Mouse (Mus musculus): Measurements from ENCODE around the gene 4930432M17Rik.

4930432M17Rik gene

DNA sequence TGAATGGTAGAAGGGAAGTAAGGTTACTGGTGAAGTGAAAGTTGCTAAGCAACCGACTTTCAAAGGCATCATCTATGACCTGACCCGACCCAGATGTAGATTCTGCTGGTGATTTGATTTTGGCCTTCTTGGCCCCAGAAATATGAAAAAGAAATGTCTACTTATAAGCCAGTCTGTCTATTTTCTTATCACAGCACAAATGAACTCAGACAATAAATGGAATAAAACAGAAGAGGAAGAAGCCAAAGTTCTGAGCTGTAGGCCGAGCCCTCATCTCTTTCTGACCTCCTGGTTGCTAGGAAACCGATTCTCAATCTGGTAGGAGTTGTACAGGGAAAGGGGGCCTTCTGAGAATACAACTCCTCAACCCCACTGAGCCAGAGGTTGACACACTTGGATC, at the start of gene 4930432M17Rik:
Gene 4930432M17Rik, plus strand, starts transcription at position 301 of the 400 bp plus-strand sequence.
- no peak for DNase-seq (ENCODE audit: low spot score)

- DNase-seq (ENCODE audit: low spot score): no peak
Measured at GRCm38 (mm10) chr3:121625662-121626061, 44.9 kb upstream of the 4930432M17Rik start.

- DNase-seq (ENCODE audit: low spot score): no peak
Measured at GRCm38 (mm10) chr3:121626273-121626672, 44.3 kb upstream of the 4930432M17Rik start.

DNA sequence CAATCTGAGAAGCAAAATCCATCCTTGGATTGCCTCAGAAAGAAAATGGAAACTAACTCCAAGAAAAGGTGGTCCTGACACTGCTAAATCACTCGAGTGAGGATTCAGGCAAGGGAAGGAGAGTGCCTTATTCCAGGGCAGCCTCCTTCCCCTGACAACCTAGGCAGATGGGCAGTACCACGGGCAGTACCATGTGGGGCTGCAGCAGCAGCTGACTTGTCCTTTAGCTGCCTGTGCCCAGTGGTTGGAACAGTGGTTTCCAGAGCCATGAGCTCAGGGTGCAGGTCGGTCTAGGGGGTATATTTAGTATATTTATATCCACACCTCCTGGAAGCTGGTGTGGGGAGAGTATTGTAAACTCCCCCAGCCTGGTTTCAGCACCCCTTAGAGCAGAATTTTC, 42.3 kb upstream of the 4930432M17Rik start:
- no peak for DNase-seq (ENCODE audit: low spot score)

DNA sequence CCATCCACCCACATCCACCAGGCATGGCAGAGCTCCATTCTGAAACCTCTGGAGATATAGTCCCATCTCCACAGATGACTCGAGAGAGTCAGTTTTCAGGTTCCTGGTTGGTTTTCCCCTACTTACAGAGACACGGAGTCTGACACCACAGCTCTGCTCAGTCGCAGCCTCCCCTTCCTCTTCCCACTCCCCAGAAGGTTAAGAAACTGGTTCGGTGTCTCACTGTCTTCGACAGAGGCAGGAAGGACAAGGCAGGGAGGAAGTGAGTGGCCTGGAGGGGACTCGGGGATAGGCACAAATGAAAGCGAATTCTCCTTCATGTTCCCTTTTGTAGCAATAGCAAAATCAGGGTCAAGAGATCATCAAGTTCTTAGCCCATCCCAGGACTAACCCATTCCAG, 39.9 kb upstream of the 4930432M17Rik start:
- DNase-seq (ENCODE audit: low spot score): no peak

DNA sequence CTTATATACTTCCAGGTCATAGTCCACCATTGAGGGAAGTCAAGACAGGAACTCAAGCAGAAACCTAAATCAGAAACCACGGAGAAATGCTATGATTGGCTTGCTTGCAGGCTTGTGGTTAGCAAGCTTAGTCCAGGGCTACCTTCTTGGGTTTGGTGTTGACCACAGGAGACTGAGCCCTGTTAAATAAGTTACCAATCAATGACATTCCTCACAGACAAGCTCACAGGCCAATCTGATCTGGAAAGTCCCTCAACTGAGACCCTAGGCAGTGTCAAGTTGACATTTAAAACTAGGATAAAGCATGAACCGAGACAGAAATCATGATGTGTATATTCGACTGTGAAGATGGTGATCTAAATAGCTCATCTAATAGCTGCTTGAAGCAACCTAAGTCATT, 35.6 kb upstream of the 4930432M17Rik start:
- DNase-seq (ENCODE audit: low spot score): no peak

- DNase-seq (ENCODE audit: low spot score): no peak
Measured at GRCm38 (mm10) chr3:121635505-121635904, 35.1 kb upstream of the 4930432M17Rik start.

GRCm38 (mm10) chr3:121636315-121636714, 34.2 kb upstream of the 4930432M17Rik start:
- peak; percentile 20 for DNase-seq (ENCODE audit: low spot score)

DNA sequence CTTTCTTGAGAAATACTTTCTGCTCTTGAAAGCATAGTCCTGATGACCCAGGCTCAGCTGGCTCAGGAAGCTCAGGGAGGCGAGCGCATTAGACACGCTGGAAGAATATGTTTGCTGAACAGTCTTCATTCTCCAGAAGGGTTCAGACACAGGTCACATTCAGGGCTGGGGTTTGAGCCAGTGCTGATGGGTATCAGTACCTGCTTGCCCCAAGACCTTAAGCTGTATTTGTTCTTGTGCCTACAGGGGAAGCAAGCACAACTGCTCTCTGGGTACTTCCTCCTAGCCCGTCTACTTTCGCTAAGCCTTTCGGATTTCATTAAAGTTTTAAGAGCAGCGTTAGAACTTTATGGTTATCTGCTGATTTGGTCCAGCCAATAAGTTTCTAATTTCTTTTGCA, 33.8 kb upstream of the 4930432M17Rik start:
- no peak for DNase-seq (ENCODE audit: low spot score)

DNA sequence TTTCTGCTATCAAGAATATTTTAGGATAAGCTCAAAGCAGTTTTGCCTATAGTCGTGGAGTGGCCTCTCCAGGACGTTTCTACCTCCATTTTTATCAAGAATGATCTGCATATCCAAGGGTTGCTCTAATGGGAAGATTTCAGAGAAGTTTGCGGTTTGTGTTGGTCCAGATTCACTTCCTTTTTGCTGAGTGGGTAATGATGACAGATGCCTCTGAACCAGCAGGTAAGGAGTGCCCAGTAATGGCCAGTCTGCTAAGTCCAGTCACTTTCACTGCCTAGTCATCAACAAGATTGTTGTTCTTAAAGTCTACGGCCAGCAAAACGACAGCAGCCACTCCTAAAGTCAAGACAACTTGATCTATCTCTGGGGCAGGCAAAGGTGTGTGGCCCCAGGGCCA, 32.8 kb upstream of the 4930432M17Rik start:
- no peak for DNase-seq (ENCODE audit: low spot score)

DNA sequence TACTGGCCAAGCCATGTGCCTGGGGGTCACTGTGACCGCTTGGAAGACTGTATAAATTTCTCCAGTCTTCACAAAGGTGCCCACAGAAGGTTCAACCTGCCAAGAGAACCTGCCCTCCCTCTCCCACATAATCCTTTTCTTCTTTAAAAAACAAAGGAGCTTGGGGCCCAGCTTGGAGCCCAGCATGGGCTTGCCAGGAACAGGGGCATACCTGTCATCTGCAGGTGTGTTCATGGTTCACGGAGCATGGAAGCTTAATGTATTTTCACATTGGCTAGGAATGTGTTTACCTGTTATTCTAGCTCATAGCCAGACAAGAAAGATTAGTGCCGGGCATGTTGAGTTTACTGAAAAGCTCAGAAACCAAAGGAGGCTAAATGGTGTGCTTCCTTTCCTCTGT, 32.3 kb upstream of the 4930432M17Rik start:
- DNase-seq (ENCODE audit: low spot score): no peak

DNA sequence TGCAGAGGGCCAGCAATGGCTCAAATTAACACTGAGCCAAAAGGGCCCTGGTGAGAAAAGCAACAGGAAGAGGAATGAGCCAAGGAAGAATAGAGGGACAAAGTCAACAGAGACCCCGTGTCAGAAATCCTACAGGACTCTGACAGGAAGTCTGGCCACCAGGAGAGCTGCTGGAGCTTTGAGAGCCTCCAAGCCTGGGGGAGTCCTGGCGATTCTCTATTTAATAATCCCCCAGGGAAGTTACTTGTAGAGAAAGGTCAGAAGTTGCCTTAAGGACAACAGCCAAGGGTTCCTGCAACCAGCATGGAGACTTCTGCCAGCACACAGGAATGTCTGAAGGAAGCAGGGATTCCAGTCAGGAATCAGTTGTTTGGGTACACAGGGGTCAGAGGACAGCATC, 30.0 kb upstream of the 4930432M17Rik start:
- DNase-seq (ENCODE audit: low spot score): no peak

GRCm38 (mm10) chr3:121643236-121643635, 27.3 kb upstream of the 4930432M17Rik start:
- no peak for DNase-seq (ENCODE audit: low spot score)

GRCm38 (mm10) chr3:121645447-121645846, 25.1 kb upstream of the 4930432M17Rik start:
- no peak for DNase-seq (ENCODE audit: low spot score)

- DNase-seq (ENCODE audit: low spot score): peak; percentile 11
Measured at GRCm38 (mm10) chr3:121646364-121647048, 24.1 kb upstream of the 4930432M17Rik start.

DNA sequence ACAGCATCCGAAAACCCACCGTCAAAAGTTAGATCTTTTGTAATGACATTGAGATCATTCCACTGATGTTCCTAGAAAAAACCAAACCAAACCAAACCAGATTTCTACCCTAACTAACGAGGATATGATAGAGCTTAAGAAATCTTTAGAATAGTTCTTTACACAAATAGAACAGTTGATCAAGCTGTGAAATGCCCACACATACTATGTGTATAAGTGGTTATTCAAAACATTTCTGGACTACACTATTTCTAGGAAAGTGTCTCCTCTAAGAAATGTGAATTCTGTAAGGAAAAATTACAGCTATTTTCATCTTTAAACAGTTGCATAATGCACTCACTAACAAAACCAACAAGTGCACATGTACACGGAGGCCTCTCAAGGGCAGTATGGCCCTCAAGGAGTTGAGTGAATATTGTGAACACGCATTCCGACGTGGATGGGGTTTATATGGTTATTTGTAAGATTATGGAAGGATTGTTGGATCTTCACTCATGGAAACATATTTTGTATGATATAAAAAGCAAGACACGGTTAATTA, 22.3 kb upstream of the 4930432M17Rik start:
- DNase-seq (ENCODE audit: low spot score): no peak

- DNase-seq (ENCODE audit: low spot score): peak; percentile 45
Measured at GRCm38 (mm10) chr3:121650052-121650671, 20.4 kb upstream of the 4930432M17Rik start.

GRCm38 (mm10) chr3:121651710-121652109, 18.9 kb upstream of the 4930432M17Rik start:
- peak; percentile 6 for DNase-seq (ENCODE audit: low spot score)

GRCm38 (mm10) chr3:121652186-121652585, 18.4 kb upstream of the 4930432M17Rik start:
- DNase-seq (ENCODE audit: low spot score): no peak

DNA sequence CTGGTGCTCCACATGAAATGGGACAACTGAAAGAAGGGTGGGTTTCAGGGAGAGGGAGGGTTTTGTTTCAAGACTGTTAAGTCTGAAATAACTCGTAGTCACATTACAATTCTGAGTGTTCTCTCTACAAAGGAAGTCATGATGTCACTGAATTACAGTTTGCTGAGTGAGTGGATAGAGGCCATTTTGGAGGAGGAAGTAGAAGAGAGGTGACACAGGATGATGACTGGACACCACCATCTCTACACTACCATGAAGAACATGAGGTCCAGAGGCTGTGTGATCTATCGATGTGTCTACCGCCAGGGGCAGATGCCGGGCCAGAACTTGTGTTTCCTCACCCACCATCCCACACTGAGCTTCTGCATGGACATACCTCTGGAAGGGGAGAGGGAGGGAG, 13.6 kb upstream of the 4930432M17Rik start:
- no peak for DNase-seq (ENCODE audit: low spot score)

- no peak for DNase-seq (ENCODE audit: low spot score)
Measured at GRCm38 (mm10) chr3:121662705-121663469, 7.7 kb upstream of the 4930432M17Rik start.

- no peak for DNase-seq (ENCODE audit: low spot score)
Measured at GRCm38 (mm10) chr3:121663470-121663847, 7.1 kb upstream of the 4930432M17Rik start.

Measured in MN1 (cell line).